Mouse (Mus musculus) midbrain, embryonic 12.5 days (tissue): Measurements from ENCODE around the gene 4930469K13Rik. TPM values are rescaled to one million over a fixed set of nuclear protein-coding genes. Genes with fewer than 3 reads are reported as not detected.

Experiments used
- ATAC-seq: fragments of 200-750 bp; cut with Nextera tagmentation; 2 replicates; pipeline ENCODE4 v1.8.0; 2017; ENCODE audit warnings: low read depth, moderate TSS enrichment, moderate library complexity; ENCODE audit not compliant: low FRiP score
- H3K27ac ChIP-seq: fragments of 300-500 bp; sonication (generic); replicated peaks from 2 replicates; pipeline ENCODE4 v1.5.1; 2016; ENCODE audit warnings: mild to moderate bottlenecking
- H3K27me3 ChIP-seq: fragments of 300-500 bp; sonication (generic); 2 replicates; pipeline ENCODE4 v1.6.1; 2016; ENCODE audit warnings: mild to moderate bottlenecking
- H3K36me3 ChIP-seq: fragments of 300-500 bp; sonication (generic); 2 replicates; pipeline ENCODE4 v1.6.1; 2016
- H3K4me1 ChIP-seq: fragments of 300-500 bp; sonication (generic); 2 replicates; pipeline ENCODE4 v1.6.1; 2016
- H3K4me2 ChIP-seq: fragments of 300-500 bp; sonication (generic); replicated peaks from 2 replicates; pipeline ENCODE4 v1.6.1; 2016; ENCODE audit warnings: mild to moderate bottlenecking, moderate library complexity
- H3K4me3 ChIP-seq: fragments of 300-500 bp; sonication (generic); 2 replicates; pipeline ENCODE4 v1.5.1; 2016; ENCODE audit warnings: mild to moderate bottlenecking
- H3K9ac ChIP-seq: fragments of 300-500 bp; sonication (generic); replicated peaks from 2 replicates; pipeline ENCODE4 v1.6.1; 2016; ENCODE audit warnings: mild to moderate bottlenecking, moderate library complexity
- H3K9me3 ChIP-seq: fragments of 300-500 bp; sonication (generic); 2 replicates; pipeline ENCODE4 v1.6.1; 2016; ENCODE audit warnings: mild to moderate bottlenecking
- WGBS: fragments of 180-500 bp; shearing (Covaris S2); methylation state at CpG from one replicate; pipeline ENCODE4 v1.1.7; 2016; 5-methylcytosine and 5-hydroxymethylcytosine counted together
- polyA plus RNA-seq: library from polyadenylated mRNA; unstranded; fragments of >200 nt; fragmentation: Nextera tagmentation; extraction: Ambion mirVana; gene quantifications from 2 replicates; pipeline ENCODE4 v1.2.1, GENCODE M21; 2016

Gene 4930469K13Rik
- polyA plus RNA-seq, 1 experiment from 2014 or later = not detected

DNA sequence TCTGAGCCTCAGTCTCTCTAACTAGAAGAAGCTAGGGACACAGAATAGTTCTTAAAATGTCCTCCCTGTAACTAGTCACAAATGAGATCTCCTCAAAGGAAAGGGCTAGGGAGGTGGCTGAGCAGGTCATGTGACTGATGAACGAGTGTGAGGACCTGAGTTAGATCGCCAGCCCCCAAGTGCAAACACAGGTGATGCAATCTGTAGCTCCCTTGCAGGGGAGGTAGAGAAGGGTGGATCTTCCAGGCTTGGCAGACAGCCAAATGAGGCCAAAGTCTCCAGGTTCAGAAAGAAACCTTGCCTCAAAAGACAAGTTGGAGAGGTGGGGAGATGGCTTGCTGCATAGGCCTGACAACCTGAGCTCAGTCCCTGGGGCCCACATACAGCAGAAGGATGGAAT lies 171.8 kb downstream of the 4930469K13Rik start:
- no peak overlapping the region for H3K27ac ChIP-seq
- H3K9me3 ChIP-seq = no peaks in the 10 kb centered on the region
- no peaks in the 10 kb centered on the region for H3K36me3 ChIP-seq
- no peak overlapping the region for H3K9ac ChIP-seq
- H3K4me1 ChIP-seq = 0 out of 2 replicates have a peak, but pooled peaks cover 2% of the 10 kb centered on the region
- H3K4me2 ChIP-seq = no peak overlapping the region
- H3K27me3 ChIP-seq = 0 out of 2 replicates have a peak, but pooled peaks cover 10% of the 10 kb centered on the region
- WGBS = 75% methylated on average over 2 of the region's 2 CpGs
- ATAC-seq = no peak
- H3K4me3 ChIP-seq = no peak overlapping the region

DNA sequence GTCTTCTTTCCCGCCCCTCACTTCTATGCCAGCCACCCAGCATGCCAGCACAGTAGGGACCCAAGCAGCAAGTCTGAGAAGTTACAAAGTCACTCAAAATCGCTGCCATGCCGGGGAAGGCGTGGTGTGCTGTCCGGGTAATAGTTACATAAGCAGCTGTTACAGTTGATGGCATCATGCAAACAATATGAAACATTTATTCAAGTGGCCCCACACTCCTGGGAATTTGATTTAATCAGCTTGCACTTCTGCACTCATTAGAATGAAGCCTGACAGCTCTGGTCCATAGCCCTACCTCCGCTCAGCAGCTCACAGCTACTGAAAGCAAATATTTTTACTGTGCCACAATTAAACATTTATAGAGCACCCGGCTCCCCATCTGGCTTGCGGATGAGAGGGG lies 172.6 kb downstream of the 4930469K13Rik start:
- no peaks in the 10 kb centered on the region for H3K36me3 ChIP-seq
- no peaks in the 10 kb centered on the region for H3K9me3 ChIP-seq
- H3K4me2 ChIP-seq = no peak overlapping the region
- ATAC-seq = no peak
- H3K4me3 ChIP-seq = no peak overlapping the region
- H3K4me1 ChIP-seq = 0 out of 2 replicates have a peak, but pooled peaks cover 2% of the 10 kb centered on the region
- no peak overlapping the region for H3K27ac ChIP-seq
- 74% methylated on average over 8 of the region's 8 CpGs for WGBS
- H3K9ac ChIP-seq = no peak overlapping the region
- H3K27me3 ChIP-seq = 0 out of 2 replicates have a peak, but pooled peaks cover 10% of the 10 kb centered on the region

Other genes with a start within 250 kb of the 4930469K13Rik start
- gene Kcnmb1, start 135.5 kb downstream of the 4930469K13Rik start, polyA plus RNA-seq = 0.05 TPM in 1 of 2 replicates, not detected in the other
- 15.0 and 15.5 TPM in 2 replicates for gene Kcnip1, start 105.4 kb downstream of the 4930469K13Rik start, polyA plus RNA-seq
- 1.1 and 1.7 TPM in 2 replicates for gene Lcp2, start 51.6 kb downstream of the 4930469K13Rik start, polyA plus RNA-seq
- gene Foxi1, start 109.5 kb upstream of the 4930469K13Rik start, polyA plus RNA-seq = not detected in 2 replicates
- gene Fam196b, start 216.3 kb upstream of the 4930469K13Rik start, polyA plus RNA-seq = 1.1 and 1.3 TPM in 2 replicates